Mouse (Mus musculus) stomach, postnatal 0 days (tissue): Measurements from ENCODE around the gene Ephb6.

Experiments
- CTCF ChIP-seq: IDR thresholded peaks from 2 replicates; pipeline ENCODE4 v1.5.1; 2016; ENCODE audit warnings: antibody characterized with exemption, low read depth, mild to moderate bottlenecking, moderate library complexity
- EP300 ChIP-seq: optimal IDR thresholded peaks from 2 replicates; pipeline ENCODE3; 2016; ENCODE audit warnings: antibody characterized with exemption

DNA sequence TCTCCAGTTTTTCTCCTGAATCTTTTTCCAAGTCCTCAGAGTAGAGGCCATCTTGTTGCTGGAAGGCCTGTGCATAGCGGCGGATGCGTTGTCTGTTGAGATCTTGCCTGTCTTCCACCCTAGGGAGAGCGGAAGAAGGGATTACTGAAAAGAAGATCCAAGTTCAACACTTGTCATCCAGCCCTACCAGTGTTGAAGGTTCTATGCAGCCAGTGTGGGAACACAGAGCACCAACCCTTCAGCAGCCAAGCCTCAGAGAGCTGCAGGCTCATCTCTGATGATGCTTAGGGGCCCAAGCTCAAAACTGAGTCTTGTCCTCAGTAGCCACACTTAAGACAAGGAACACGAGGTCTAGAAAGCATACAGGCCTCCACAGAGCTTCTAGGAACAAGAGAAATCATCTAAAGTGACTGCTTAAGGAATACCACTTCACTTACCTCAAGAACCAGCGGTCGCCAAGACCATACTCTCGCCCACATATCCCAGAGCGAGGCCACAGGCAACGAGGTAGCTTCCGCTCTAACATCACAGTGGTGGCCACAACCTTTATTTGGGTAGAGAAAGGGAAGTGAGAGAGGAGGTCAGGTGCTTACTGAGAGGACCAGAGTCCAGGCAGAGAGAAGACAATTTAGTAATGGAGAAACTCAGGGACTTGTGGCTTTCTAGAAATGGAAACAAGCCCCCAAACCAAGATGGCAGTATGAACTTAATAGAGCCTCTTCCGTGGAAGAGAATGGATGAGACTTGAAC lies 16.1 kb downstream of the Ephb6 start:
- TF ChIP-seq CTCF (no peak), EP300 (no peak)
